Mouse (Mus musculus) hindbrain, postnatal 0 days (tissue): ENCODE results near the gene Casc4. TPM values are rescaled to one million over a fixed set of nuclear protein-coding genes. Genes with fewer than 3 reads are reported as not detected.

Source experiments
- ATAC-seq: fragments of 200-750 bp; cut with Nextera tagmentation; 2 replicates; pipeline ENCODE4 v1.8.0; 2017; ENCODE audit warnings: mild to moderate bottlenecking, moderate TSS enrichment, moderate library complexity
- DNase-seq: peaks from one replicate; pipeline ENCODE4 v3.0.0-alpha.2; 2015; ENCODE audit warnings: low spot score
- H3K27ac ChIP-seq: fragments of 300-500 bp; sonication (generic); 2 replicates; pipeline ENCODE4 v1.5.1; 2014; ENCODE audit warnings: mild to moderate bottlenecking
- H3K27me3 ChIP-seq: fragments of 300-500 bp; sonication (generic); 2 replicates; pipeline ENCODE4 v1.6.1; 2014; ENCODE audit warnings: low read length, mixed read lengths; ENCODE audit not compliant: insufficient read depth
- H3K36me3 ChIP-seq: fragments of 300-500 bp; sonication (generic); 2 replicates; pipeline ENCODE4 v1.6.1; 2014; ENCODE audit warnings: low read length, mixed read lengths; ENCODE audit not compliant: insufficient read depth
- H3K4me1 ChIP-seq: fragments of 300-500 bp; sonication (generic); 2 replicates; pipeline ENCODE4 v1.6.1; 2014; ENCODE audit warnings: antibody characterized with exemption, low read length, mixed read lengths; ENCODE audit not compliant: insufficient read depth
- H3K4me2 ChIP-seq: fragments of 300-500 bp; sonication (generic); 2 replicates; pipeline ENCODE4 v1.6.1; 2014; ENCODE audit warnings: low read depth, mild to moderate bottlenecking, low read length, moderate library complexity, mixed read lengths
- H3K4me3 ChIP-seq: fragments of 300-500 bp; sonication (generic); 2 replicates; pipeline ENCODE4 v1.5.1; 2014; ENCODE audit warnings: low read length
- H3K9ac ChIP-seq: fragments of 300-500 bp; sonication (generic); replicated peaks from 2 replicates; pipeline ENCODE4 v1.6.1; 2014; ENCODE audit warnings: mild to moderate bottlenecking, low read length, moderate library complexity, mixed read lengths
- H3K9me3 ChIP-seq: fragments of 300-500 bp; sonication (generic); 2 replicates; pipeline ENCODE4 v1.6.1; 2016; ENCODE audit warnings: low read length, mixed read lengths
- CTCF ChIP-seq: IDR thresholded peaks from 2 replicates; pipeline ENCODE4 v1.5.1; 2016; ENCODE audit warnings: antibody characterized with exemption, control low read depth, low read depth
- WGBS: fragments of 180-500 bp; shearing (Covaris S2); extraction: QIAGEN DNeasy Blood & Tissue Kit; methylation state at CpG from one replicate; pipeline ENCODE4 v1.1.7; 2014; 5-methylcytosine and 5-hydroxymethylcytosine counted together
- polyA plus RNA-seq: library from polyadenylated mRNA; unstranded; fragments of >200 nt; fragmentation: Nextera tagmentation; extraction: Ambion mirVana; gene quantifications from 2 replicates; pipeline ENCODE4 v1.2.1, GENCODE M21; 2015
- total RNA-seq: library from RNA; depleted of rRNA; stranded (reverse); fragments of >200 nt; gene quantifications from 2 replicates; pipeline ENCODE4 v1.2.3, GENCODE M21; 2014

Gene Casc4
- total and polyA plus RNA-seq, 2 experiments from 2014 or later = 60.2 to 79.7 TPM

DNA sequence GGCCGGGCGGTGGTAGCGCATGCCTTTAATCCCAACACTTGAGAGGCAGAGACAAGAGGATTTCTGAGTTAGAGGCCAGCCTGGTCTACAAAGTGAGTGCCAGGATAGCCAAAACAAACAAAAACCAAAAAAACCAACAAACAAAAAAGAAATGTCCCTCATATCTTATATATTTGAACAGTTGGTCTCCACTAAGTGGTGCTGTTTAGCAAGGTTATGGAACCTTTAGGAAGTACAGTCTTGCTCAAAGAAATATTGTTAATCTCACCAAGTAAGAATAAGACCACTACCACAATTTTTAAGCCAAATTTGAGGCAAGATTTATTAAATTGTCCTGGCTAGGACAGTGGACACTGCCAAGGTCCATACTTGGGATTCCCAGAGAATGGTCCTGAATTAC, 25.3 kb upstream of the Casc4 start:
- H3K4me2 ChIP-seq = no peak overlapping the region
- H3K27ac ChIP-seq = no peak overlapping the region
- H3K9me3 ChIP-seq = peaks cover 3% of the 10 kb centered on the region; the same call in 1 of the 2 replicates
- ATAC-seq = no peak
- no peaks in the 10 kb centered on the region for H3K36me3 ChIP-seq
- DNase-seq = peak; percentile 30
- H3K4me1 ChIP-seq = no peaks in the 10 kb centered on the region
- WGBS = 97% methylated on average over 3 of the region's 3 CpGs
- H3K4me3 ChIP-seq = no peak overlapping the region
- no peak overlapping the region for H3K9ac ChIP-seq
- TF ChIP-seq CTCF = peak; percentile 28
- H3K27me3 ChIP-seq = no peaks in the 10 kb centered on the region

DNA sequence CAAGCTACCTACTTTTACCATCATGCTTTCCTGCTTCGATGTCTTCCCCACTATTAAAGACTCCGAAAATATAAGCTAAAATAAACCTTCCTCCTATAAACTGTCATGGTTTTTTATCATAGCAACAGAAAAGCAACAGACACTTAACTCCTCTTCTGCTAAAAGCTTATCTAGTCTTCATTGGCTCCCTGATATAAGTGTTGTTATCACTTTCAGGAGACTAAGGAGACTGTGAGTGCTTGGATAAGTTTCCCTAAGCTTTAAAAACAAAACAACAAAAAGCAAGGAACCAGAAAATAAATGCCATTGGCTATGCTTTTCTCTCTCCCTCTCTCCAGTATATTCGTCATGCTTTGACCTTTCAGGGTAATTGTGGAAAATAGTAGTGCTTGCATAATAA, 24.5 kb upstream of the Casc4 start:
- no peak overlapping the region for H3K4me2 ChIP-seq
- H3K4me3 ChIP-seq = no peak overlapping the region
- peaks cover 3% of the 10 kb centered on the region; the same call in 1 of the 2 replicates for H3K9me3 ChIP-seq
- WGBS = 81% methylated on average over 3 of the region's 3 CpGs
- H3K9ac ChIP-seq = no peak overlapping the region
- ATAC-seq (no peak), DNase-seq (no peak)
- TF ChIP-seq CTCF = no peak
- H3K4me1 ChIP-seq = no peaks in the 10 kb centered on the region
- no peak overlapping the region for H3K27ac ChIP-seq
- H3K27me3 ChIP-seq = no peaks in the 10 kb centered on the region
- no peaks in the 10 kb centered on the region for H3K36me3 ChIP-seq

DNA sequence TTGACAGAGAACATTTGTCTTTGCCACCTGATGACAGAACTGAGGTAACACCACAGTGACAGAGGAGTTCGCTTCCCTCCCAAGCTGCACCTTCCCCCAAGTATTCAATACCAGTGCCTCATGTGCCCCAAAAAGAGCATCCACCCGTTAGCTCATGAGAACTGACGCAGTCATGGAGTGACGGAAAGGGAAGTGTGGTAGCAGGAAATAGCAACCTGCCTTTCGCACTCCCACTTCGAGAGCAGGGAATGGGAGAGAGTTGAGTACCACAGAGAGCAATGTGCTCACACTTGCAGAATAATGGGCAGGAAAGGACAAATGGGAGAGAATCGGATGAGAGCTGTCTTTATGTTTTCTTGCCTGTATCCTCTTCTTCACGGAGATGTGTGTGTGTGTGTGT, 20.7 kb upstream of the Casc4 start:
- ATAC-seq = no peak
- WGBS = 78% methylated on average over 8 of the region's 8 CpGs
- no peak for TF ChIP-seq CTCF

DNA sequence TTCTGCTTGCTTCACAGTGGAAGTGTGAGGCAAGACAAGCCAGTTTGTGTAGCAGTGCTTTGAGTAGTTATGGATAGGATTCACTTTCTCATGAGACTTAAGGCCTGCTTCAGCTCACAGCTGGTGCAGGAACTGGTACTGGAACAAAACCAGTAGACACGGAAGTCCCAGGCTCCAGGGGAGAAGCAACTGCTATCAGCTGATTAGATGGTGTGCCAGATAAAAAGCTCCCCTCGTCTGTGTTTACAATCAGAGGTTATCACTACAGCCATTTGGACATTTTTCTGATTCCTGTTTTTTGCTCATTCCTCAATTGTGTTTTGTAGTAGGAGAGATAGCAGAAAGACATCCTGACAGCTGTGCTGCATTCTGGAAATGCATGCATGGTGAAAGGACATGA, 14.7 kb upstream of the Casc4 start:
- H3K9ac ChIP-seq = no peak overlapping the region
- ATAC-seq (no peak), DNase-seq (no peak)
- 0 out of 2 replicates have a peak, but pooled peaks cover 3% of the 10 kb centered on the region for H3K9me3 ChIP-seq
- H3K27ac ChIP-seq = no peak overlapping the region
- H3K4me3 ChIP-seq = no peak overlapping the region
- no peak for TF ChIP-seq CTCF
- no peaks in the 10 kb centered on the region for H3K27me3 ChIP-seq
- no peaks in the 10 kb centered on the region for H3K36me3 ChIP-seq
- no peak overlapping the region for H3K4me2 ChIP-seq
- no peaks in the 10 kb centered on the region for H3K4me1 ChIP-seq
- WGBS = 66% methylated on average over 2 of the region's 2 CpGs

More for the DNA sequence above, 20.7 kb upstream of the Casc4 start:
- H3K27ac ChIP-seq = no peak overlapping the region
- no peak for DNase-seq
- no peaks in the 10 kb centered on the region for H3K36me3 ChIP-seq
- no peaks in the 10 kb centered on the region for H3K9me3 ChIP-seq
- H3K4me1 ChIP-seq = no peaks in the 10 kb centered on the region
- no peak overlapping the region for H3K4me3 ChIP-seq
- H3K27me3 ChIP-seq = no peaks in the 10 kb centered on the region
- H3K4me2 ChIP-seq = no peak overlapping the region
- H3K9ac ChIP-seq = no peak overlapping the region

DNA sequence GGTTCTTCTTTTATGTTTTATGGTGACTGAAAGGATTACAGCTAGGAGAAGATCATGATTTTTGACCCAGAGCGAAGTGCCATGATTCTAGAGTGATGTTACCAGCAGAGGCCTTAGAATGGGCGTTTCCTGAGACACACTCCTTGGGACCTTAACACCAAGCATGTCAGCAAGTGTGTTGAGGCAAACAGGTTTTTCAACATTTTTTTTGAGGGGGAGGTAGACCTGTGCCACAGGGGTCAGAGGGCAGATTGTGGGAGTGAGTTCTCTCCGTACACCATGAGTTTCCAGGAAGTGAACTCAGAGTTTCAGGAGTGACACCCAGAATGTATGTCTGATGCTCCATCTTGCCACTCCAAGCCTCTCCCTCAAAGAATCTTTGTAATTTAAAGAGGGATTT, 12.8 kb upstream of the Casc4 start:
- Histone ChIP-seq H3K4me2 (no peak overlapping the region), H3K9ac (no peak overlapping the region), H3K9me3 (0 out of 2 replicates have a peak, but pooled peaks cover 4% of the 10 kb centered on the region), H3K27me3 (no peaks in the 10 kb centered on the region), H3K27ac (no peak overlapping the region), H3K4me3 (no peak overlapping the region), H3K4me1 (no peaks in the 10 kb centered on the region), H3K36me3 (no peaks in the 10 kb centered on the region)
- DNase-seq (no peak), ATAC-seq (no peak)
- no peak for TF ChIP-seq CTCF
- WGBS = 87% methylated on average over 3 of the region's 3 CpGs

DNA sequence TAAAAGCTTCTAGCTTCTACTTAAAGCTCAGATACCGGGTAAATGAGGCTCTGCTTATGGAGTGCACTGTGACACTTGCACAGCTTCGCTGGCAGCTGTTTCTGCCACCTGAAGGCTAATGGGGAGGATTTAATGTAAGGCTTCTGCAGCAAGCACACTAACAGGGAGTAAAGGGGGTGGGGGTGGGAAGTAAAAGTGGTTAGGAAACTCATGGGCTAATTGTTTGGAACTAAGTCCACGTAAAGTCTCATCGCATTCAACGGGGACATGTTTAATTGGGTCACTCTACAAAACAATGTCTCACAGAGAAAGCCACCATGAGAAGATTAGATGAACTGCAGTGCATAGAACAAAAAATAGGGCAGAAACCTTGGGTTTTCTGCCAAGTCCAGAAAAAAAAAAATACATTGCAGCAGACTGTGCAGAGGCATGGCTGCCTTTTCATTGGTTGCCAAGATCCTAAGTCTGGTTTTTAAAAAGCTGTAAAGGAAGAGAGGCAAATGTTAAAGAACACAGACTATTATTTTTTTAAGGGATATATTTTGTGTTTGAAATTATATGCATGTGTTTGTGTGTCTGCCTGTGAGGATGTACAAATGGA, 7.3 kb upstream of the Casc4 start:
- 0 out of 2 replicates have a peak, but pooled peaks cover 4% of the 10 kb centered on the region for H3K9me3 ChIP-seq
- 45% methylated on average over 5 of the region's 5 CpGs for WGBS
- DNase-seq = peak; percentile 39

DNA sequence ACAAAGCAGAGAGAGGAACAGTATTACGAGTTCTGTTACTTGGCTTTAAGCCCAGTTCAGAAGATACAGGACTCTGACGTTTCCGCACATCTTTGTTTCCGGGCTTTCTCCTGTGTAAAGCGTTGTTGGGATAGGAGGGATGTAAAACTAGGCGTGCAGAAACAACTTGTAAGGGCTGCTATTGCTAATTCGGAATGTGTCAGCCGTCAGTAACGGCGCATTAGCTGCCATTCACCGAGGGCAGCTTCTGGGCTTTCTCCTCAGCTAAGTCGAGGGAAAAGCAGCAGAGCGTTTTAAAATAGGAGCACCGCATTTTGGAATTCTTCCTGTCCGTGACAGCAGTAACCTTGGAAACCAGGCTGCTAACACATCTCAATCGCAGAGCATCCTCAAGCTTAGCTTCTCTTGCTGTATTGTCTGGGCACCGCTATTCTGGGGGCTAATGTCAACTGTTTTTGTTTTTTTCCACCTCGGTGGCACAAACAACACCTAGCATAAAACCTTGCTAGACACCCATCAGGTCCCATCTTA, 634 bp upstream of the Casc4 start:
- under 1% methylated on average over 18 of the region's 18 CpGs for WGBS
- H3K4me3 ChIP-seq = peak overlapping the region; percentile 70
- DNase-seq (peak; percentile 75), ATAC-seq (peak; percentile 8)
- TF ChIP-seq CTCF = no peak
- H3K9ac ChIP-seq = peak overlapping the region; percentile 73
- H3K27ac ChIP-seq = peak overlapping the region; percentile 89
- no peaks in the 10 kb centered on the region for H3K9me3 ChIP-seq
- peaks cover 11% of the 10 kb centered on the region for H3K4me1 ChIP-seq
- peak overlapping the region; percentile 74 for H3K4me2 ChIP-seq
- H3K36me3 ChIP-seq = no peaks in the 10 kb centered on the region
- H3K27me3 ChIP-seq = no peaks in the 10 kb centered on the region

More for the DNA sequence above, 7.3 kb upstream of the Casc4 start:
- ATAC-seq = no peak
- H3K36me3 ChIP-seq = no peaks in the 10 kb centered on the region
- H3K4me2 ChIP-seq = no peak overlapping the region
- H3K9ac ChIP-seq = no peak overlapping the region
- H3K4me3 ChIP-seq = no peak overlapping the region
- H3K27ac ChIP-seq = 0 out of 2 replicates have a peak overlapping the region, but pooled peaks have one; percentile 21
- H3K4me1 ChIP-seq = no peaks in the 10 kb centered on the region
- no peaks in the 10 kb centered on the region for H3K27me3 ChIP-seq
- no peak for TF ChIP-seq CTCF
